Mouse (Mus musculus) liver, embryonic 14.5 days (tissue): ENCODE results near the gene Loxl4.

Experiments
- CTCF ChIP-seq: IDR thresholded peaks from 2 replicates; pipeline ENCODE4 v1.5.1; 2016; ENCODE audit warnings: antibody characterized with exemption, low read depth, control low read depth
- EP300 ChIP-seq: IDR thresholded peaks from 2 replicates; pipeline ENCODE4 v1.6.1; 2016; ENCODE audit warnings: antibody characterized with exemption, low read depth

- TF ChIP-seq CTCF (no peak), EP300 (no peak)
Measured at GRCm38 (mm10) chr19:42633650-42634049, 21.0 kb upstream of the Loxl4 start.
